Mouse (Mus musculus): ENCODE measurements around the gene Slc22a30. TPM values are rescaled to one million over a fixed set of nuclear protein-coding genes. Genes with fewer than 3 reads are reported as not detected.
"Not testable (repeated sequence)": the region's sequence is repeated elsewhere in the genome, so short reads cannot be mapped to it uniquely, and the experiment has no call there.

Gene Slc22a30
- total RNA-seq (2021): not detected
- long read RNA-seq, experiment 1: 0 reads
- long read RNA-seq, experiment 2: 0 reads

GRCm38 (mm10) chr19:8405011-8405410, at the start of gene Slc22a30:
TSS of gene Slc22a30 (minus strand) at chr19:8405111.
- DNase-seq: not testable (repeated sequence)

GRCm38 (mm10) chr19:8448321-8448720, 43.4 kb upstream of the Slc22a30 start:
- DNase-seq: no peak

DNA sequence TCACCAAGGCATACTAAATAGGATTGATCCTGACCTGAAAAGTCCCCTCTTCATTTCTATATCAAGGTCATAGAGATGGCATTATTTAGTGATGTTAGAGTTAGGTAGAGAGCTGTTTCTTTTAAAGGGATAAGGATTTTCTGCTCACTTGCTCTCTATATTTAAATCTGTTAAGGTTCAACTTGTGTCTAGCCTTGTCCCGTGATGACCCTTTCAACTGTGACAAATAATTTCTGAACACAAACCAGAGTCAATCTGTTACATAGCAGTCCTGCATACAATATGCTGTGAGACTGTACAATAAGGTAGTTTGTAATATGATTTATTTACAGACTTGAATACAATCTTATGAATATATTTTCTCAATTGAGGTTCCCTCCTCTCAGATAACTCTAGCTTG, 42.6 kb upstream of the Slc22a30 start:
- DNase-seq: no peak

GRCm38 (mm10) chr19:8431051-8431662, 26.2 kb upstream of the Slc22a30 start:
- DNase-seq: no peak

- DNase-seq: not testable (repeated sequence)
These were observed 2.5 kb upstream of the Slc22a30 start for GRCm38 (mm10) chr19:8407290-8408021.

Other genes with a start within 250 kb of the Slc22a30 start
- not detected for gene Slc22a29, start 186.2 kb downstream of the Slc22a30 start, total RNA-seq (2021)
- not detected for gene Slc22a8, start 186.1 kb upstream of the Slc22a30 start, total RNA-seq (2021)
- not detected for gene Slc22a6, start 212.9 kb upstream of the Slc22a30 start, total RNA-seq (2021)